Mouse (Mus musculus): ENCODE measurements around the gene Dscaml1. TPM values are rescaled to one million over a fixed set of nuclear protein-coding genes. Genes with fewer than 3 reads are reported as not detected.
"Not testable (repeated sequence)": the region's sequence is repeated elsewhere in the genome, so short reads cannot be mapped to it uniquely, and the experiment has no call there.

Gene Dscaml1
- polyA plus RNA-seq, 1 experiment from 2014 or later, result 0.27 TPM

DNA sequence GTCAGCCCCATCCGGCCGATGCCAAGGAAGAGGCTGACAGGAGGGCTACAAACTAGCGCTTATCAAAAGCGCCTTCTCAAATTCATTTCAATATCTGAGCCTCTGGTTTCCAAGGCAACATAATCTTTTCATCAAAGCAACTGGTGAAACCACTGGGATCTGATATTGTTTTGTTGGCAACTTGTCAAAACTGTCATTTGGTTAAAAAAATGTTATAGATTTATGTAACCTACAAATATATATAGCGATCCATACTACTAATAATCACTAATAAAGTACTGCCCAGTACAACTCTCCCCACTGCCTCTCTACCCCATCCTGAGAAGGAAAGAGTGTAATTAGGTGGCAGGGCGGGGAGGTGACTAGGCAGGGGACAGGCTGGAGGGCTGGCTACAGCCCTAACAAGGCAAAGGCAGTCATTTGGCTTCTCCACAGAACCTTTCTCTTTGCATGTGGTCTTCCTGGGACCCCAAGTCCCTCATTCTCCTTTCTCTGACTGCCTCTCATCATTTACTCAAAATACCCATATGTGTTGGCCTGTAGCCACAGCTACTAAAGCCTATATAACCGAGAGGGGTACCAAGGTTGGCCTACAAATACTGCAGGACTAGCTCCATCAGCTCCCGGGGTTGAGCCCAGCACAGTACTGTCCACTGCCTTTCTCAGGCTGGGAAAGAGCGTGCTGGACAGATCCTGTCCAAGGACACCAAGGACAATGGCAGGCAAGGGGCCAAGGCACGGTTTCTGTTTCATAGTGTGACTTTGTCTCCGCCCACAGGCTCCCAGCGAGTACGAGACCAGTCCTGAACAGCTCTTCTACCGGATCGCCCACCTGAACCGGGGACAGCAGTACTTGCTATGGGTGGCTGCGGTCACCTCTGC is 313.5 kb downstream of the Dscaml1 start:
- H3K27ac ChIP-seq, result no peak overlapping the region
- no peak for ATAC-seq (ENCODE audit: borderline replicate concordance, extremely low read depth, low FRiP score, low TSS enrichment)
- no peaks in the 10 kb centered on the region for H3K36me3 ChIP-seq
- no peaks in the 10 kb centered on the region for H3K27me3 ChIP-seq
- no peak overlapping the region for H3K4me3 ChIP-seq
- H3K4me2 ChIP-seq, result no peak overlapping the region
- H3K9me3 ChIP-seq, result no peaks in the 10 kb centered on the region
- 54% methylated on average over 17 of the region's 17 CpGs for WGBS
- H3K9ac ChIP-seq, result no peak overlapping the region
- H3K4me1 ChIP-seq, result 0 out of 2 replicates have a peak, but pooled peaks cover 4% of the 10 kb centered on the region

GRCm38 (mm10) chr9:45740584-45740980 is 314.2 kb downstream of the Dscaml1 start:
- Histone ChIP-seq H3K9ac (no peak overlapping the region), H3K4me2 (no peak overlapping the region), H3K27ac (no peak overlapping the region), H3K36me3 (no peaks in the 10 kb centered on the region), H3K9me3 (no peaks in the 10 kb centered on the region), H3K4me1 (0 out of 2 replicates have a peak, but pooled peaks cover 4% of the 10 kb centered on the region), H3K4me3 (no peak overlapping the region), H3K27me3 (no peaks in the 10 kb centered on the region)
- WGBS, result 56% methylated on average over 2 of the region's 2 CpGs
- ATAC-seq (ENCODE audit: borderline replicate concordance, extremely low read depth, low FRiP score, low TSS enrichment), result no peak

DNA sequence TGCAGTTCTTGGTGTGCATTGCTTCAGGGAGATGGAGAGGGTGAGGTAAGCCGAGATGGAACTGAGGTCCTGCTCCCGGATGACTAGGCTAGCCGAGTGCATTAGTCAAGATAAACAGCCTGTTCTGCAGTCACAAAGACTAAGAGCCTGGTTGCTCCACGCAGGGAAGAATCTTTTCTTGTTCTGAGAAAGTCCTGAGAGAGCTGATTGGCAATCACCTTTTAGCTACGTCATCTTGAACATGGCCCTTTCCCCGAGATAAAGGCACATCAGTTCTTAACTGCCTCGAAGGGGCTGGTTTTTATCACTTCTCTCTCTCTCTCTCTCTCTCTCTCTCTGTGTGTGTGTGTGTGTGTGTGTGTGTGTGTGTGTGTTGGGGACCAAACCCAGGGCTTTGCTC is 319.0 kb downstream of the Dscaml1 start:
- WGBS, result 17% methylated on average over 7 of the region's 7 CpGs
- ATAC-seq (ENCODE audit: borderline replicate concordance, extremely low read depth, low FRiP score, low TSS enrichment), result no peak

DNA sequence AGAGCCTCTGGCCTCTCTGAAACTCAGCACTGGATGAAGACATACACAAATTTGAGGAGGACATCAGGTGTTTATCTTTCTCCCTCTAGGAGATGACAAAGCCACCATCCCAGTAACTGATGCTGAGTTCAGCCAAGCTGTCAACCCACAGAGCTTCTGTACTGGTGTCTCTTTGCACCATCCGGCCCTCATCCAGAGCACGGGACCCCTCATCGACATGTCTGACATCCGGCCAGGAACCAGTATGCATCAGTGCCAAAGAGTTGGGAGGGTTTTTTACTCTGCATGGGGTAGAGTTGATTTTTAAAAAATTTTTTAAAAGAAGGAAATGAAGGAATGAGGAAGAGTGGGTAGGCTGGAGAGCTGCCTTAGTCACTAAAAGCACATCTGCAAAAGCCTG is 323.5 kb downstream of the Dscaml1 start:
- Histone ChIP-seq H3K27me3 (no peaks in the 10 kb centered on the region), H3K36me3 (no peaks in the 10 kb centered on the region), H3K4me3 (no peak overlapping the region), H3K9me3 (no peaks in the 10 kb centered on the region), H3K9ac (no peak overlapping the region), H3K27ac (no peak overlapping the region), H3K4me1 (no peaks in the 10 kb centered on the region), H3K4me2 (no peak overlapping the region)
- ATAC-seq (ENCODE audit: borderline replicate concordance, extremely low read depth, low FRiP score, low TSS enrichment), result no peak
- 77% methylated on average over 4 of the region's 4 CpGs for WGBS

More for the DNA sequence above, 319.0 kb downstream of the Dscaml1 start:
- H3K4me1 ChIP-seq, result no peaks in the 10 kb centered on the region
- H3K4me2 ChIP-seq, result no peak overlapping the region
- no peaks in the 10 kb centered on the region for H3K27me3 ChIP-seq
- no peak overlapping the region for H3K27ac ChIP-seq
- H3K36me3 ChIP-seq, result no peaks in the 10 kb centered on the region
- no peak overlapping the region for H3K9ac ChIP-seq
- no peak overlapping the region for H3K4me3 ChIP-seq
- H3K9me3 ChIP-seq, result no peaks in the 10 kb centered on the region

GRCm38 (mm10) chr9:45754452-45755091 is 328.1 kb downstream of the Dscaml1 start:
- ATAC-seq (ENCODE audit: borderline replicate concordance, extremely low read depth, low FRiP score, low TSS enrichment), result no peak
- Histone ChIP-seq H3K36me3 (no peaks in the 10 kb centered on the region), H3K4me1 (no peaks in the 10 kb centered on the region), H3K9me3 (no peaks in the 10 kb centered on the region), H3K9ac (no peak overlapping the region), H3K27ac (no peak overlapping the region), H3K4me2 (no peak overlapping the region), H3K27me3 (no peaks in the 10 kb centered on the region), H3K4me3 (no peak overlapping the region)
- 36% methylated on average over 8 of the region's 8 CpGs for WGBS

GRCm38 (mm10) chr9:45766195-45766594 is 339.8 kb downstream of the Dscaml1 start:
- Histone ChIP-seq H3K27ac (no peak overlapping the region), H3K9me3 (no peaks in the 10 kb centered on the region), H3K36me3 (peaks cover 13% of the 10 kb centered on the region; the same call in 1 of the 2 replicates), H3K9ac (no peak overlapping the region), H3K4me1 (no peaks in the 10 kb centered on the region), H3K4me2 (no peak overlapping the region), H3K27me3 (no peaks in the 10 kb centered on the region), H3K4me3 (no peak overlapping the region)
- WGBS, result 80% methylated on average over 6 of the region's 6 CpGs
- no peak for ATAC-seq (ENCODE audit: borderline replicate concordance, extremely low read depth, low FRiP score, low TSS enrichment)

DNA sequence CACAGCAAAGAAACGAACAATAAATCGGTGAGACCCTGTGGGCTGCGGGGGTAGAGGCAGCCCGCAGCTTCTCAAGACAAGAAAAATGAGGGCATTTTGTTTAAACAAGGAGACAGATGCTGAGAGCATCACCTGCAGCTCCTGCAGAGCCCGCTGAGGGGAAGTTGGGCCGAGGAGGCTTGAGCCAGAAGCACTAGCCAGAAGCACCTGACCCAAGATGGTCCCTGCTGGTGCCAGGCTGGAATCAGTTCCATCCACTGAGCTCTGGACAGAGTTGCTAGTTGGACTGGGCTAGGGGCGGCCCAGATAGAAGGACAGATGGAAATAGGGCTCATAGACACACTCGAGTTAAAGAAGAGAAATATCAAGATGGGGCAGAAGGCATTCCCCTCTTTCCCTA is 340.7 kb downstream of the Dscaml1 start:
- H3K36me3 ChIP-seq, result peaks cover 16% of the 10 kb centered on the region; the same call in 1 of the 2 replicates
- no peak overlapping the region for H3K9ac ChIP-seq
- H3K4me2 ChIP-seq, result no peak overlapping the region
- H3K27ac ChIP-seq, result no peak overlapping the region
- H3K27me3 ChIP-seq, result no peaks in the 10 kb centered on the region
- H3K4me3 ChIP-seq, result no peak overlapping the region
- H3K9me3 ChIP-seq, result no peaks in the 10 kb centered on the region
- WGBS, result 82% methylated on average over 8 of the region's 8 CpGs
- H3K4me1 ChIP-seq, result no peaks in the 10 kb centered on the region
- no peak for ATAC-seq (ENCODE audit: borderline replicate concordance, extremely low read depth, low FRiP score, low TSS enrichment)

DNA sequence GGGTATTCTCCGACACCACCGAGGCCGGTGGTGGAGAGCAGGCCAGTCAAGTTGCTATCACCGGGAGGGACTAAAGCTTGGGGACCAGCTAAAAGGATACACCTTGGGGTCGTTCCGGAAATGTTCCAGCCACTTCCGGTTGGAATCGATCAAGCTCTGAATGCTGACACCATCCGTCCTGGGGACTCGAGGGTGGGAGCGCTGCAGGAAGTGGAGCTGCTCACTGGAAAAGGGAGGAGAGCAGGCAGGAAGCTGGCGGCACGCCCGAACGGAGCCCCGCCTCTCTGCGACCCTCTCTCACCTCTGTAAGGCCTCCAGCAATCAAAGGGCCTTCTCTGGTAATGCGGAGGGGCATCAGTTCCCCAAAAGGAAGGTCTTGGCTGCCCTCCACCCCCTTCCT is 342.0 kb downstream of the Dscaml1 start:
- Histone ChIP-seq H3K4me2 (no peak overlapping the region), H3K4me1 (no peaks in the 10 kb centered on the region), H3K36me3 (peaks cover 17% of the 10 kb centered on the region; the same call in 1 of the 2 replicates), H3K9ac (no peak overlapping the region), H3K4me3 (no peak overlapping the region), H3K27ac (no peak overlapping the region), H3K9me3 (no peaks in the 10 kb centered on the region), H3K27me3 (no peaks in the 10 kb centered on the region)
- WGBS, result 72% methylated on average over 18 of the region's 18 CpGs
- ATAC-seq (ENCODE audit: borderline replicate concordance, extremely low read depth, low FRiP score, low TSS enrichment), result no peak

GRCm38 (mm10) chr9:45769596-45769995 is 343.2 kb downstream of the Dscaml1 start:
- Histone ChIP-seq H3K4me1 (no peaks in the 10 kb centered on the region), H3K9me3 (no peaks in the 10 kb centered on the region), H3K9ac (no peak overlapping the region), H3K4me3 (no peak overlapping the region), H3K27me3 (no peaks in the 10 kb centered on the region), H3K36me3 (peaks cover 19% of the 10 kb centered on the region; the same call in 1 of the 2 replicates), H3K27ac (no peak overlapping the region), H3K4me2 (no peak overlapping the region)
- ATAC-seq (ENCODE audit: borderline replicate concordance, extremely low read depth, low FRiP score, low TSS enrichment), result no peak
- 83% methylated on average over 5 of the region's 5 CpGs for WGBS

GRCm38 (mm10) chr9:45774088-45774487 is 347.7 kb downstream of the Dscaml1 start:
- no peak overlapping the region for H3K4me3 ChIP-seq
- no peak overlapping the region for H3K9ac ChIP-seq
- no peaks in the 10 kb centered on the region for H3K27me3 ChIP-seq
- H3K4me1 ChIP-seq, result no peaks in the 10 kb centered on the region
- 82% methylated on average over 6 of the region's 6 CpGs for WGBS
- no peak overlapping the region for H3K27ac ChIP-seq
- no peak for ATAC-seq (ENCODE audit: borderline replicate concordance, extremely low read depth, low FRiP score, low TSS enrichment)
- H3K4me2 ChIP-seq, result no peak overlapping the region
- no peaks in the 10 kb centered on the region for H3K9me3 ChIP-seq
- peaks cover 23% of the 10 kb centered on the region; the same call in 1 of the 2 replicates for H3K36me3 ChIP-seq

DNA sequence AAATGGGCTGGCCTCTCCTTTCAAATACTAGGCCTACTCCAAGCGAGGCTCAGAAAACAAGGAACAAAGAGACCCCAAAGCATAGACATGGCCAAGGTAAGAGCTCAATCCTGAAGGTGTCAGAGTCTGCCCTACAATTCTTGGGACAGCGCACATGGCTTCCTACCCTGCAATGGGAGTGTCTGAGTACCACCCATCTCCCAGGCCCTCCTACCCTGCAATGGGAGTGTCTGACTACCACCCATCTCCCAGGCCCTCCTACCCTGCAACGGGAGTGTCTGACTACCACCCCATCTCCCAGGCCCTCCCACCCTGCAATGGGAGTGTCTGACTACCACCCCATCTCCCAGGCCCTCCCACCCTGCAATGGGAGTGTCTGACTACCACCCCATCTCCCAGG is 349.7 kb downstream of the Dscaml1 start:
- ATAC-seq (ENCODE audit: borderline replicate concordance, extremely low read depth, low FRiP score, low TSS enrichment), result not testable (repeated sequence)

DNA sequence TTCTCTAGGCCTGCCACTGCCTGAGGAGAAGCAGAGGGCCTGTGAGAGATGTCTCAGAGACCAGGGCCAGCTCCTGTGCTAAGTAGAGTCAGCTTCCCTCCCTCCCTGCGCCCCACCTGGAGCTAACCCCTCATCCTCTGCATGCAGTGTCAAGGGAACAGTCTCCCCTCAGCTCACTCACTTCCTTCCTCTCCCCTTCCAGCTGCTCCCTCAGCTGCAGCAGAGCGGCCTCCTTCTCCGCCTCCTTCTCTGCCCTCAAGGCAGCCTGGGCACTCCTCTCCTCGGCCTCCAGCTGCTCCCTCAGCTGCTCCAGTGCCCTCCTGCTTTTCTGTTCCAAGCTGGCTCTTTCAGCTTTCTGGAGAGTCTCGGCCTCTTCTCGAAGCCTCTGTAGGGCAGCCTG is 352.8 kb downstream of the Dscaml1 start:
- Histone ChIP-seq H3K4me2 (no peak overlapping the region), H3K27me3 (no peaks in the 10 kb centered on the region), H3K9me3 (no peaks in the 10 kb centered on the region), H3K36me3 (peaks cover 10% of the 10 kb centered on the region; the same call in 1 of the 2 replicates), H3K4me3 (no peak overlapping the region), H3K27ac (no peak overlapping the region), H3K9ac (no peak overlapping the region), H3K4me1 (0 out of 2 replicates have a peak, but pooled peaks cover 4% of the 10 kb centered on the region)
- ATAC-seq (ENCODE audit: borderline replicate concordance, extremely low read depth, low FRiP score, low TSS enrichment), result no peak
- WGBS, result 78% methylated on average over 6 of the region's 6 CpGs

More for the DNA sequence above, 349.7 kb downstream of the Dscaml1 start:
- H3K36me3 ChIP-seq, result peaks cover 14% of the 10 kb centered on the region; the same call in 1 of the 2 replicates
- H3K9me3 ChIP-seq, H3K4me3 ChIP-seq, H3K27me3 ChIP-seq, H3K27ac ChIP-seq, H3K4me2 ChIP-seq, H3K9ac ChIP-seq, H3K4me1 ChIP-seq: not testable (repeated sequence)
- 59% methylated on average over 3 of the region's 3 CpGs for WGBS

All from lung, embryonic 15.5 days (tissue).